Mouse (Mus musculus): ENCODE measurements around the gene Gsta2. TPM values are rescaled to one million over a fixed set of nuclear protein-coding genes. Genes with fewer than 3 reads are reported as not detected.
"Not testable (repeated sequence)": the region's sequence is repeated elsewhere in the genome, so short reads cannot be mapped to it uniquely, and the experiment has no call there.

Gsta2 gene
- polyA plus RNA-seq, 1 experiment from 2014 or later: 69.4 TPM

DNA sequence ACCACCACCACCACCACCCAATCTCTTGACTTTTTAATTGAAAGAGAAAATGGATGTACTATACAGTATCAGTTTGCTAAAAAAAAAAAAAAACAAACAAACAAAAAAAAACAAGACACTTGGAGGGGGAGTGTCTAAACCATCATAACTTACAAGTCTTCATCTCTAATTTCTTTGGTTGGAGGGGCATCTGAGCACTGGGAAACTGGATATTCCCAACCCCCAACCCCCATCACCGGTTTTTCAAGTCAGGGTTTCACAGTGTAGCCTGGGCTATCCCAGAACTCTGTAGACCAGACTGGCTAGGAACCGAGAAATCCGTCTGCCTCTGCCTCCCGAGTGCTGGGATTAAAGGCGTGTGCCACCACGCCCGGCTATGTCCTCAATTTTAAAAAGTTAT is 14.2 kb upstream of the Gsta2 start:
- WGBS: 87% methylated on average over 7 of the region's 7 CpGs
- no peak overlapping the region for H3K27ac ChIP-seq (replicated peaks)
- H3K9me3 ChIP-seq (ENCODE audit: control insufficient read depth, low read length): no peaks in the 10 kb centered on the region
- ATAC-seq (ENCODE audit: low FRiP score, low TSS enrichment) (no peak), DNase-seq (ENCODE audit: low spot score) (no peak)
- no peaks in the 10 kb centered on the region for H3K36me3 ChIP-seq (ENCODE audit: control insufficient read depth, insufficient read depth, low read length)
- no peak overlapping the region for H3K9ac ChIP-seq (ENCODE audit: low read length)
- H3K4me1 ChIP-seq (replicated peaks; ENCODE audit: control insufficient read depth, insufficient read depth): no peaks in the 10 kb centered on the region
- TF ChIP-seq CTCF (IDR thresholded peaks at IDR 0.05; ENCODE audit: low read depth): no peak
- TF ChIP-seq EP300 (optimal IDR thresholded peaks at IDR 0.05): no peak
- no peaks in the 10 kb centered on the region for H3K27me3 ChIP-seq (ENCODE audit: control insufficient read depth, insufficient read depth, low read length)
- no peak overlapping the region for H3K4me2 ChIP-seq (replicated peaks; ENCODE audit: low read depth)
- no peak overlapping the region for H3K4me3 ChIP-seq (ENCODE audit: low read depth, low read length)

DNA sequence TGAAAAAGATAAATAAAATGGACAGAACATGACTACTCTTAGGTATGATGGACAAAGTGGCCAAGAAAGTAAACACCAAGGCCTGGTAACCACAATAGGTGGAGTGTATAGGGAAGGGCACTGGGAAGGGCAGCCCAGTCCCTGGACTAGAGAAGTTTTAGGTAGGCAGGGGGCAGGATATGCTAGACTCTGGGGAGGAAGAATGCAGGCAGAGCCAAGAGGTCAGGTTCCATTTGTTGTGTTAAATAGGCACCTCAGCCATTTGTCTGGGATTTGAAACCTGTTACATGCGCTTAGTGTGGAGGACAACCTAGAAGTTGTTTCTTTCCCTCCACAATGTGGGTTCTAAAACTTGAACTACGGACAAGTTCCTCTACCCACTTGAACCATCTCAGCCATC is 13.8 kb upstream of the Gsta2 start:
- H3K9me3 ChIP-seq (ENCODE audit: control insufficient read depth, low read length): no peaks in the 10 kb centered on the region

DNA sequence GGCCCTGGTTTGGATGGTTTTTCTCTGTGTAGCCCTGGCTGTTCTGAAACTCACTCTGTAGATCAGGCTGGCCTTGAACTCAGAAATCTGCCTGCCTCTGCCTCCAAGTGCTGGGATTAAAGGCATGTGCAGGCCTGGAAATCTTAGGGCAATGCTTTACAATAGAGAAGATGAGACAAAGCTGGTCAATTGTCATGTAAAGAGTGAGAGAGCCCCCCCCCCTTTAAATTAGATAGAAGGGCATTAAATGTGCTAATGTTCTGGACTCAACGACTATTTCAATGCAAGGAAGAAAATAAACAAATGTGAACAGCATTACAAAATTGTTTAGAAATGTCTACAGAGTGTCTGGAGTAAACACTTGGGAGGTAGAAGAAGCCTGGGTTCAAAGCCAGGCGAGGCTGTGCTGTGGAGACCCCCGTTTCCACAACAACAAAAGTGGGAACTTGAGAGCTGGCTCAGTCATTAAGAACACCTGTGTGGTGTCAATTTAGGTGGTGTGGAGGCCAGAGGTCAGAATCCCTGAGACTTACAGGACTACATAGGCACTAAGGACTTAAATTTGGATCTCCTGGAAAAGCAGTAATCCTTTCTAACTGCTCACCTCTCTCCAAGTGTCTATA is 13.2 kb upstream of the Gsta2 start:
- ATAC-seq (ENCODE audit: low FRiP score, low TSS enrichment) (no peak), DNase-seq (ENCODE audit: low spot score) (no peak)
- Histone ChIP-seq H3K27ac (replicated peaks) (no peak overlapping the region), H3K9ac (ENCODE audit: low read length) (no peak overlapping the region), H3K27me3 (ENCODE audit: control insufficient read depth, insufficient read depth, low read length) (no peaks in the 10 kb centered on the region), H3K4me1 (replicated peaks; ENCODE audit: control insufficient read depth, insufficient read depth) (no peaks in the 10 kb centered on the region), H3K9me3 (ENCODE audit: control insufficient read depth, low read length) (no peaks in the 10 kb centered on the region), H3K4me3 (ENCODE audit: low read depth, low read length) (no peak overlapping the region), H3K36me3 (ENCODE audit: control insufficient read depth, insufficient read depth, low read length) (no peaks in the 10 kb centered on the region), H3K4me2 (replicated peaks; ENCODE audit: low read depth) (no peak overlapping the region)
- TF ChIP-seq EP300 (optimal IDR thresholded peaks at IDR 0.05) (no peak), CTCF (IDR thresholded peaks at IDR 0.05; ENCODE audit: low read depth) (no peak)
- WGBS: 74% methylated on average over 3 of the region's 3 CpGs

More for the DNA sequence above, 13.8 kb upstream of the Gsta2 start:
- no peaks in the 10 kb centered on the region for H3K4me1 ChIP-seq (replicated peaks; ENCODE audit: control insufficient read depth, insufficient read depth)
- TF ChIP-seq CTCF (IDR thresholded peaks at IDR 0.05; ENCODE audit: low read depth): no peak
- no peak for TF ChIP-seq EP300 (optimal IDR thresholded peaks at IDR 0.05)
- WGBS: 94% methylated on average over 2 of the region's 2 CpGs
- no peak for ATAC-seq (ENCODE audit: low FRiP score, low TSS enrichment)
- H3K4me2 ChIP-seq (replicated peaks; ENCODE audit: low read depth): no peak overlapping the region
- no peak for DNase-seq (ENCODE audit: low spot score)
- no peaks in the 10 kb centered on the region for H3K27me3 ChIP-seq (ENCODE audit: control insufficient read depth, insufficient read depth, low read length)
- H3K36me3 ChIP-seq (ENCODE audit: control insufficient read depth, insufficient read depth, low read length): no peaks in the 10 kb centered on the region
- H3K9ac ChIP-seq (ENCODE audit: low read length): no peak overlapping the region
- no peak overlapping the region for H3K27ac ChIP-seq (replicated peaks)
- H3K4me3 ChIP-seq (ENCODE audit: low read depth, low read length): no peak overlapping the region

DNA sequence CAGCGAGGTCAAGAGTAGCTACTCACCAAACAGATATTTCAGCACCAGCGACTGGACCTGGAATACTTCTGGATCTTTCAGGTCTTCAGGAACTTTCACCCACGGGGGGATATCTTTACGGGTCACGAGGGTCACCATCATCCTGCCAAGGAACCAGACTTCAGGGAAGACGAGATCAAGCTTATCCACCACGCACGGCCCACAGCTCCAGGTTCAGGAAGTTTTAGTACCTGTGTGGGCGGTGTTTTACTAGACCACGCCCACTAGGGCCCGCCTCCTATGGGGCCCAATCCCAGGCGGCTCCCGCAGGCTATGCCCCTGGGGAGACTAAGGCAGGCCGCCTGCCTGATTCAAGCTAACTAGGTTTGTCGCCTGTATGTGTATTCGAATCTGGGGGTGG is 12.4 kb upstream of the Gsta2 start, which contains the start of gene Dppa5a:
Gene Dppa5a, minus strand, starts transcription at position 219 of the 400 bp plus-strand sequence.
- H3K4me1 ChIP-seq (replicated peaks; ENCODE audit: control insufficient read depth, insufficient read depth); H3K4me3 ChIP-seq (ENCODE audit: low read depth, low read length); H3K27me3 ChIP-seq (ENCODE audit: control insufficient read depth, insufficient read depth, low read length); H3K4me2 ChIP-seq (replicated peaks; ENCODE audit: low read depth); H3K36me3 ChIP-seq (ENCODE audit: control insufficient read depth, insufficient read depth, low read length); H3K9me3 ChIP-seq (ENCODE audit: control insufficient read depth, low read length); H3K9ac ChIP-seq (ENCODE audit: low read length); ATAC-seq (ENCODE audit: low FRiP score, low TSS enrichment); H3K27ac ChIP-seq (replicated peaks); DNase-seq (ENCODE audit: low spot score): not testable (repeated sequence)
- 89% methylated on average over 15 of the region's 16 CpGs for WGBS

DNA sequence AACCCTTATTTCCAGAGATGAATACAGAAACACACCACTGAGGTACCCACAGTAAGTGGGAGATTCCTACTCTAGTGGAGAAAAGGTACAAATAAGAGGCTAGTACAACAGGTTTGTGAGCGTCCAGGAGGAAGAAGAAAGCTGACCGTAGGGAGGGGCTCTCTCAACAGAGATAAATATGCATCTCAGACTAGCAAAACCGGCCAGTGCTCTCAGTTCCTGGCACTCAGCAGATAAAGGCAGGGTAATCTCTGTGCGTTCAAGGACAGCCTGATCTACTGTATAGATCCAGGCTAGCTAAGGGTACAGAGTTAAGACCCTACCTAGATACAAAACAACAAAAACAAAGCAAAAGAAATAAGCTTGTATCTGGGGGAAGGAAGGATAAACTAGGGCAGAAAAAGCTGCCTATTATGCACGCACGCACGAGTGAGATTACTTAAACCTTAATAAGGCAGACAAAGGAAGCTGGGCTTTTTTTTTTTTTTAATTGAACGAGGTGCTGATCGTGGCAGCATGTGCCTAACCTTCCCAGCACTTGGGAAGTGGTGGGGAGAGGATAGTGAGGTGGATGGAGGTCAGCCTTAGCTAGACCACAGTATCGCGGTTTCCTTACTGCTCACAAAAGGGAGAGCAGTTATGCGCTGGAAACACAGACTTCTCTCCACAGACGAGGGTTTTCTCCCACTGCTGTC is 10.4 kb upstream of the Gsta2 start:
- no peak for TF ChIP-seq EP300 (optimal IDR thresholded peaks at IDR 0.05)
- TF ChIP-seq CTCF (IDR thresholded peaks at IDR 0.05; ENCODE audit: low read depth): no peak
- H3K9me3 ChIP-seq (ENCODE audit: control insufficient read depth, low read length): no peaks in the 10 kb centered on the region

DNA sequence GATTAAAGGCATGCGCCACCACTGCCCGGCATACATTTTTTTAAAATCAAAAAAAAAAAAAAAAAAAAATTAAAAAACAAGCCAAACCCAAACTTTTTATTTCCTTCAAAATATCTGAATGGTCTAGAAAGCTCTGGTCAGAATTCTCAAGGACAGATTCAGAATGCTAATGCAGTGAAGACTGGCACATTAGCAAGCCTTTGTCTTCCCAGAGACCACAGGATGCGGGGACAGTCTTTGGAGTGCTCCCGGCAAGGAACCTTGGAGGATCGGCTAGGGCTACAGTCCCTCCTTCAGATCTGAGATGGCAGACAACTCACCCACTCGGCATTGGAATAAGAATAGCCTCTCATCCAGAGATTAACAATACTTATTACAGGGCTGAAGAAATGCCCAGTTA is 9.1 kb upstream of the Gsta2 start:
- Histone ChIP-seq H3K27me3 (ENCODE audit: control insufficient read depth, insufficient read depth, low read length) (no peaks in the 10 kb centered on the region), H3K9me3 (ENCODE audit: control insufficient read depth, low read length) (no peaks in the 10 kb centered on the region), H3K4me1 (replicated peaks; ENCODE audit: control insufficient read depth, insufficient read depth) (no peaks in the 10 kb centered on the region), H3K36me3 (ENCODE audit: control insufficient read depth, insufficient read depth, low read length) (no peaks in the 10 kb centered on the region), H3K9ac (ENCODE audit: low read length) (no peak overlapping the region), H3K27ac (replicated peaks) (no peak overlapping the region), H3K4me3 (ENCODE audit: low read depth, low read length) (no peak overlapping the region), H3K4me2 (replicated peaks; ENCODE audit: low read depth) (no peak overlapping the region)
- TF ChIP-seq CTCF (IDR thresholded peaks at IDR 0.05; ENCODE audit: low read depth) (no peak), EP300 (optimal IDR thresholded peaks at IDR 0.05) (no peak)
- ATAC-seq (ENCODE audit: low FRiP score, low TSS enrichment) (no peak), DNase-seq (ENCODE audit: low spot score) (no peak)
- WGBS: 96% methylated on average over 6 of the region's 6 CpGs

More for the DNA sequence above, 10.4 kb upstream of the Gsta2 start:
- Histone ChIP-seq H3K4me1 (replicated peaks; ENCODE audit: control insufficient read depth, insufficient read depth) (no peaks in the 10 kb centered on the region), H3K4me2 (replicated peaks; ENCODE audit: low read depth) (no peak overlapping the region), H3K4me3 (ENCODE audit: low read depth, low read length) (no peak overlapping the region), H3K27me3 (ENCODE audit: control insufficient read depth, insufficient read depth, low read length) (no peaks in the 10 kb centered on the region), H3K36me3 (ENCODE audit: control insufficient read depth, insufficient read depth, low read length) (no peaks in the 10 kb centered on the region), H3K27ac (replicated peaks) (no peak overlapping the region), H3K9ac (ENCODE audit: low read length) (no peak overlapping the region)
- 62% methylated on average over 13 of the region's 13 CpGs for WGBS
- no peak for ATAC-seq (ENCODE audit: low FRiP score, low TSS enrichment)
- no peak for DNase-seq (ENCODE audit: low spot score)
